Mouse (Mus musculus) lung, postnatal 0 days (tissue): ENCODE data around the gene Boll. TPM values are rescaled to one million over a fixed set of nuclear protein-coding genes. Genes with fewer than 3 reads are reported as not detected.

Source experiments
- ATAC-seq: fragments of 200-750 bp; cut with Nextera tagmentation; 2 replicates; pipeline ENCODE4 v1.8.0; 2017; ENCODE audit warnings: moderate library complexity
- DNase-seq: peaks from one replicate; pipeline ENCODE4 v3.0.0-alpha.2; 2016; ENCODE audit warnings: low spot score
- H3K27ac ChIP-seq: fragments of 300-500 bp; sonication (generic); 2 replicates; pipeline ENCODE4 v1.5.1; 2014; ENCODE audit warnings: antibody characterized with exemption, mild to moderate bottlenecking, low read length, mixed read lengths
- H3K27me3 ChIP-seq: fragments of 300-500 bp; sonication (generic); replicated peaks from 2 replicates; pipeline ENCODE4 v1.6.1; 2014; ENCODE audit warnings: low read length, mixed read lengths; ENCODE audit not compliant: insufficient read depth
- H3K36me3 ChIP-seq: fragments of 300-500 bp; sonication (generic); 2 replicates; pipeline ENCODE4 v1.6.1; 2014; ENCODE audit warnings: low read length, mixed read lengths; ENCODE audit not compliant: insufficient read depth
- H3K4me1 ChIP-seq: fragments of 300-500 bp; sonication (generic); 2 replicates; pipeline ENCODE4 v1.6.1; 2014; ENCODE audit warnings: antibody characterized with exemption, low read depth, low read length, mixed read lengths; ENCODE audit not compliant: insufficient read depth
- H3K4me2 ChIP-seq: fragments of 300-500 bp; sonication (generic); replicated peaks from 2 replicates; pipeline ENCODE4 v1.6.1; 2014; ENCODE audit warnings: low read depth, mild to moderate bottlenecking, low read length, moderate library complexity, mixed read lengths
- H3K4me3 ChIP-seq: fragments of 300-500 bp; sonication (generic); 2 replicates; pipeline ENCODE4 v1.5.1; 2014; ENCODE audit warnings: low read depth, low read length
- H3K9ac ChIP-seq: fragments of 300-500 bp; sonication (generic); replicated peaks from 2 replicates; pipeline ENCODE4 v1.6.1; 2014; ENCODE audit warnings: low read depth, mild to moderate bottlenecking
- H3K9me3 ChIP-seq: fragments of 300-500 bp; sonication (generic); 2 replicates; pipeline ENCODE4 v1.6.1; 2016; ENCODE audit warnings: low read length, mixed read lengths
- CTCF ChIP-seq: IDR thresholded peaks from 2 replicates; pipeline ENCODE4 v1.5.1; 2016; ENCODE audit warnings: antibody characterized with exemption, mild to moderate bottlenecking
- EP300 ChIP-seq: IDR thresholded peaks from 2 replicates; pipeline ENCODE4 v1.6.1; 2016; ENCODE audit warnings: antibody characterized with exemption, mild to moderate bottlenecking, control low read depth
- WGBS: fragments of 180-500 bp; shearing (Covaris S2); extraction: QIAGEN DNeasy Blood & Tissue Kit; methylation state at CpG from one replicate; pipeline ENCODE4 v1.1.7; 2014; 5-methylcytosine and 5-hydroxymethylcytosine counted together
- polyA plus RNA-seq: library from polyadenylated mRNA; unstranded; fragments of >200 nt; fragmentation: Nextera tagmentation; extraction: Ambion mirVana; gene quantifications from 2 replicates; pipeline ENCODE4 v1.2.1, GENCODE M21; 2015

Gene Boll
- polyA plus RNA-seq, 1 experiment from 2014 or later = 0.36 TPM

- H3K36me3 ChIP-seq = no peaks in the 10 kb centered on the region
- DNase-seq (peak; percentile 79), ATAC-seq (peak; percentile 79)
- no peak overlapping the region for H3K4me2 ChIP-seq
- no peak for TF ChIP-seq EP300
- TF ChIP-seq CTCF = peak; percentile 28; the same call in 1 of the 2 replicates
- 36% methylated on average over 6 of the region's 6 CpGs for WGBS
- no peaks in the 10 kb centered on the region for H3K9me3 ChIP-seq
- no peak overlapping the region for H3K27ac ChIP-seq
- H3K27me3 ChIP-seq = no peaks in the 10 kb centered on the region
- H3K4me1 ChIP-seq = peaks cover 3% of the 10 kb centered on the region; the same call in 1 of the 2 replicates
- H3K9ac ChIP-seq = no peak overlapping the region
- H3K4me3 ChIP-seq = no peak overlapping the region
Observed at GRCm38 (mm10) chr1:55213475-55213874, 149.8 kb downstream of the Boll start.

- WGBS = 70% methylated on average over 4 of the region's 4 CpGs
- DNase-seq = no peak
- H3K4me3 ChIP-seq = no peak overlapping the region
- H3K27ac ChIP-seq = no peak overlapping the region
- no peak overlapping the region for H3K4me2 ChIP-seq
- H3K4me1 ChIP-seq = peaks cover 3% of the 10 kb centered on the region; the same call in 1 of the 2 replicates
- no peak for ATAC-seq
- no peaks in the 10 kb centered on the region for H3K9me3 ChIP-seq
- no peaks in the 10 kb centered on the region for H3K27me3 ChIP-seq
- TF ChIP-seq EP300 = no peak
- peak; percentile 21; the same call in 1 of the 2 replicates for TF ChIP-seq CTCF
- H3K36me3 ChIP-seq = no peaks in the 10 kb centered on the region
- H3K9ac ChIP-seq = no peak overlapping the region
Observed at GRCm38 (mm10) chr1:55212771-55213170, 150.5 kb downstream of the Boll start.

- peaks cover 2% of the 10 kb centered on the region; the same call in 1 of the 2 replicates for H3K4me1 ChIP-seq
- TF ChIP-seq CTCF = no peak
- no peak for TF ChIP-seq EP300
- no peak for ATAC-seq
- H3K9me3 ChIP-seq = no peaks in the 10 kb centered on the region
- no peak for DNase-seq
- H3K36me3 ChIP-seq = no peaks in the 10 kb centered on the region
- H3K4me3 ChIP-seq = no peak overlapping the region
- H3K27me3 ChIP-seq = no peaks in the 10 kb centered on the region
- H3K27ac ChIP-seq = no peak overlapping the region
- 78% methylated on average over 8 of the region's 8 CpGs for WGBS
- H3K9ac ChIP-seq = no peak overlapping the region
- no peak overlapping the region for H3K4me2 ChIP-seq
Observed at GRCm38 (mm10) chr1:55211081-55211480, 152.2 kb downstream of the Boll start.

- DNase-seq (no peak), ATAC-seq (no peak)
- Histone ChIP-seq H3K27me3 (no peaks in the 10 kb centered on the region), H3K9me3 (no peaks in the 10 kb centered on the region), H3K4me2 (0 out of 2 replicates have a peak overlapping the region, but pooled peaks have one; percentile 9), H3K27ac (no peak overlapping the region), H3K9ac (no peak overlapping the region), H3K4me3 (no peak overlapping the region), H3K36me3 (no peaks in the 10 kb centered on the region), H3K4me1 (no peaks in the 10 kb centered on the region)
- 41% methylated on average over 12 of the region's 12 CpGs for WGBS
- TF ChIP-seq CTCF (no peak), EP300 (no peak)
Observed at GRCm38 (mm10) chr1:55210202-55210965, 152.9 kb downstream of the Boll start.

- Histone ChIP-seq H3K36me3 (no peaks in the 10 kb centered on the region), H3K4me2 (no peak overlapping the region), H3K27me3 (no peaks in the 10 kb centered on the region), H3K9me3 (no peaks in the 10 kb centered on the region), H3K4me1 (no peaks in the 10 kb centered on the region), H3K9ac (no peak overlapping the region), H3K4me3 (no peak overlapping the region), H3K27ac (no peak overlapping the region)
- ATAC-seq (no peak), DNase-seq (no peak)
- WGBS = 49% methylated on average over 5 of the region's 5 CpGs
- TF ChIP-seq CTCF (no peak), EP300 (no peak)
Observed at GRCm38 (mm10) chr1:55208500-55209140, 154.6 kb downstream of the Boll start.

- no peak overlapping the region for H3K4me3 ChIP-seq
- H3K9ac ChIP-seq = no peak overlapping the region
- no peak for ATAC-seq
- TF ChIP-seq EP300 = no peak
- TF ChIP-seq CTCF = no peak
- no peak overlapping the region for H3K27ac ChIP-seq
- no peaks in the 10 kb centered on the region for H3K4me1 ChIP-seq
- H3K36me3 ChIP-seq = no peaks in the 10 kb centered on the region
- no peak for DNase-seq
- no peaks in the 10 kb centered on the region for H3K27me3 ChIP-seq
- no peak overlapping the region for H3K4me2 ChIP-seq
- 81% methylated on average over 6 of the region's 6 CpGs for WGBS
- H3K9me3 ChIP-seq = no peaks in the 10 kb centered on the region
Observed at GRCm38 (mm10) chr1:55207561-55207960, 155.7 kb downstream of the Boll start.
